Mouse (Mus musculus) intestine, postnatal 0 days (tissue): ENCODE data around the gene Ar. TPM values are rescaled to one million over a fixed set of nuclear protein-coding genes. Genes with fewer than 3 reads are reported as not detected.

ENCODE experiments used
- ATAC-seq: fragments of 200-750 bp; cut with Nextera tagmentation; 2 replicates; pipeline ENCODE4 v1.8.0; 2017; ENCODE audit warnings: mild to moderate bottlenecking, moderate TSS enrichment, moderate library complexity
- H3K27ac ChIP-seq: fragments of 300-500 bp; sonication (generic); 2 replicates; pipeline ENCODE4 v1.5.1; 2014; ENCODE audit warnings: mild to moderate bottlenecking, low read depth, low read length, moderate library complexity
- H3K27me3 ChIP-seq: fragments of 300-500 bp; sonication (generic); replicated peaks from 2 replicates; pipeline ENCODE4 v1.6.1; 2014; ENCODE audit warnings: low read length, mixed read lengths; ENCODE audit not compliant: control insufficient read depth, insufficient read depth
- H3K36me3 ChIP-seq: fragments of 300-500 bp; sonication (generic); 2 replicates; pipeline ENCODE4 v1.6.1; 2014; ENCODE audit warnings: mild to moderate bottlenecking, moderate library complexity; ENCODE audit not compliant: control insufficient read depth, insufficient read depth
- H3K4me1 ChIP-seq: fragments of 300-500 bp; sonication (generic); replicated peaks from 2 replicates; pipeline ENCODE4 v1.6.1; 2014; ENCODE audit warnings: antibody characterized with exemption, low read length, mixed read lengths; ENCODE audit not compliant: control insufficient read depth, insufficient read depth
- H3K4me2 ChIP-seq: fragments of 300-500 bp; sonication (generic); replicated peaks from 2 replicates; pipeline ENCODE4 v1.6.1; 2014; ENCODE audit warnings: low read depth, mild to moderate bottlenecking, moderate library complexity
- H3K4me3 ChIP-seq: fragments of 300-500 bp; sonication (generic); 2 replicates; pipeline ENCODE4 v1.5.1; 2014; ENCODE audit warnings: low read depth, low read length
- H3K9ac ChIP-seq: fragments of 300-500 bp; sonication (generic); 2 replicates; pipeline ENCODE4 v1.6.1; 2014; ENCODE audit warnings: mild to moderate bottlenecking, low read depth, low read length
- H3K9me3 ChIP-seq: fragments of 300-500 bp; sonication (generic); 2 replicates; pipeline ENCODE4 v1.6.1; 2016; ENCODE audit warnings: mixed run types; ENCODE audit not compliant: control insufficient read depth
- CTCF ChIP-seq: sonication (generic); IDR thresholded peaks from 2 replicates; pipeline ENCODE4 v1.5.1; 2016; ENCODE audit warnings: low read depth, mild to moderate bottlenecking, control low read depth, antibody characterized with exemption, moderate library complexity
- WGBS: fragments of 180-500 bp; shearing (Covaris S2); extraction: QIAGEN DNeasy Blood & Tissue Kit; methylation state at CpG from one replicate; pipeline ENCODE4 v1.1.7; 2014; 5-methylcytosine and 5-hydroxymethylcytosine counted together
- polyA plus RNA-seq: library from polyadenylated mRNA; unstranded; fragments of >200 nt; fragmentation: Nextera tagmentation; extraction: Ambion mirVana; gene quantifications from 2 replicates; pipeline ENCODE4 v1.2.1, GENCODE M21; 2015

Gene Ar
- polyA plus RNA-seq, 1 experiment from 2014 or later = 0.10 TPM

DNA sequence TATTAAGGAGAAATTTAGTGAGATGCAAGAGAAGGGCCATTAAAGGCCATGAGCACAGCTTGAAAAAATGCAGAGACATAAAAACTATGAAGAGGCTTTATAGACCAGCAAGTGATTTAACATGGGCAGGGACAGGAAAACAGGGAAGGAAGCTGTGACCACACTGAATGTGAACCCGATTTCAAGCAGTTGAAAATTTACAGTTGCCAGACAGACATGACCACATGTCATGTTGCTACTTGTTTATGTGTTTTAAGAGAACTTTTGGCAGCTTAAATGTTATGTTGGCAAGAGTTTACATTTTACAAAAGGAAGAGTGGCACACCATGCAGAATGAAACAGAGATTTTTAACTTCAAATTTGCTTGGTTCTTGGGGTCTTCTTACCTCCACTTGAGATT lies 143.2 kb downstream of the Ar start:
- no peaks in the 10 kb centered on the region for H3K27me3 ChIP-seq
- no peak for TF ChIP-seq CTCF
- no peak for ATAC-seq

DNA sequence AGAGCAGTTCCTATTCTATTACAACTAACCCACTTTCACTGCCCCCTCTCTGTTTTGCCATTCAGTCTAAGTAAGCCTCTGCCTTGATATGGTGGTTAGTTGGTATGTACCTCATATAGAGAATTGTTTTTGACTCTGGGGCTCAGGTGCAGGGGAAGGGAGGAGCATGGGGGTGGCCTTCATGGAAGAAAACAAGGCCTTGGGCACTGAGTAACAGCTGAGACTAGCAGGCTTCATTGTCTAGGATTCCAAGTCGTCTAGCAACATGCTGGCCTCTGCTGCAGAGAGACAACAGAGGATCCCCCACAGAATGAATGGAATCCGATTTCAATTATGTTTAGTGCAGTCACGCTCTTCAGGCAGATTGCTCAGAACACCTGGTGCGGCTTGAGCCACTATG lies 152.1 kb downstream of the Ar start:
- no peak overlapping the region for H3K27ac ChIP-seq
- H3K4me1 ChIP-seq = no peaks in the 10 kb centered on the region
- no peak overlapping the region for H3K4me3 ChIP-seq
- H3K27me3 ChIP-seq = no peaks in the 10 kb centered on the region
- no peaks in the 10 kb centered on the region for H3K9me3 ChIP-seq
- no peak overlapping the region for H3K4me2 ChIP-seq
- no peak overlapping the region for H3K9ac ChIP-seq
- no peak for TF ChIP-seq CTCF
- WGBS = 68% methylated on average over 4 of the region's 4 CpGs
- no peak for ATAC-seq
- no peaks in the 10 kb centered on the region for H3K36me3 ChIP-seq

More for the DNA sequence above, 143.2 kb downstream of the Ar start:
- H3K4me1 ChIP-seq = no peaks in the 10 kb centered on the region
- H3K9ac ChIP-seq = no peak overlapping the region
- H3K4me2 ChIP-seq = no peak overlapping the region
- WGBS = 50% methylated on average over 1 of the region's 1 CpGs
- H3K27ac ChIP-seq = no peak overlapping the region
- H3K4me3 ChIP-seq = no peak overlapping the region
- no peaks in the 10 kb centered on the region for H3K9me3 ChIP-seq
- no peaks in the 10 kb centered on the region for H3K36me3 ChIP-seq

DNA sequence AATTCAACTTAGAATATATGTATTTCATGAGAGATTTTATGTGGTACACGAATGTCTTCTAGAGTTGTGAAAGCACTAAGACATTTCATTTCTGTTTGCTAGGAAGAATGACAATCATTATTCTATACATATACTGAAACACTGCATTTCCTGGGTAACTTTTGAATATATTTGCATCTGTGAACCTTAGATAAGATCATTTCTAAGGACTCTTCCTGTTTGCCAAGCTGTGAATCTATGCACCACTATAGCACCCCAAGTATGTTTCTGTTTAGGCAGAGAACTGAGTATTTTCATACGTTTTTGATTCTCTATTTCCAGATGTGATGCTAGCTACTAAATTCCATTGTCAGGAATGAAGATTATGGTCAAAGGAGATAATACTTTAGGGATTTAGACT lies 153.4 kb downstream of the Ar start:
- ATAC-seq = no peak
- Histone ChIP-seq H3K4me3 (no peak overlapping the region), H3K9ac (no peak overlapping the region), H3K27ac (no peak overlapping the region), H3K36me3 (no peaks in the 10 kb centered on the region), H3K27me3 (no peaks in the 10 kb centered on the region), H3K4me2 (no peak overlapping the region), H3K9me3 (no peaks in the 10 kb centered on the region), H3K4me1 (no peaks in the 10 kb centered on the region)
- WGBS = 56% methylated on average over 2 of the region's 2 CpGs
- no peak for TF ChIP-seq CTCF

DNA sequence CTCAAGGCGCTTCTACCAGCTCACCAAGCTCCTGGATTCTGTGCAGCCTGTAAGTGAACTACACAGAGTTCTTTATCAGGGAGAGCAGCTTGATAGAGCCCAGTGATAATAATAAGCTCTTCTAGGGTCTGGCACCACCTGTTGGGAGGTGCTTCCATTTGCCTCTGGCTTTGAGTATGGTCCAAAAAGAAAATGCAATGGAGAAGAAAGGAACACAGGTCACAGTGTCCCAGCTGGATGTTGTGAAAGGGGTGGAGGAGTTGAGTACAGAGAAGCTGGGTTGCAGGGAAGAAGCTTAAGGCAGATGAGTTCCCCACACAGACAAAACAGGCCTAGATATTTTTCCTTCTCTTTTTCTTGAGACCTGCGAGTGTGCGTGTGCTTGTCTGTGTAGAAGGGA lies 167.4 kb downstream of the Ar start:
- ATAC-seq = no peak
- H3K9me3 ChIP-seq = no peaks in the 10 kb centered on the region
- no peaks in the 10 kb centered on the region for H3K36me3 ChIP-seq
- no peak overlapping the region for H3K9ac ChIP-seq
- no peak overlapping the region for H3K27ac ChIP-seq
- no peak for TF ChIP-seq CTCF
- no peaks in the 10 kb centered on the region for H3K4me1 ChIP-seq
- no peaks in the 10 kb centered on the region for H3K27me3 ChIP-seq
- no peak overlapping the region for H3K4me2 ChIP-seq
- no peak overlapping the region for H3K4me3 ChIP-seq
- 94% methylated on average over 3 of the region's 3 CpGs for WGBS

DNA sequence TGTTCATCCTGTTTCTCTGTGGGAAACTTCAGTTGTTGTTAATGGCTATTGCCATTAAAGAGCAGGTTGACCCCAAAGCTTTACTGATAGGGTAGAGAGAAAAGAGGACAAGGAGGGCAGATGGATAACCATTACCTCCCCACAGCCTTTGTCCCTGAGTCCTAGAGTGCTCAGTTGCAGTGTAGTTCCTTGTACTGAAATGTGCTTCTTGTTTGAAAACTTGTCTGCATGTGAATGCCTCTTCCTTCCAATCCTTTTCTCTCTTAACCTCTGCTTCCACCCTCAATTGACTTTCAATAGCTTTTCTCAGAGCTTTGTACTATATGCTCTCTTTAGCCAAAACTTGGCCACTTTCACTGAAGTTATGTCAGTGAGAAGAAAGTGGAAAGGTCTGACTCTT lies 168.9 kb downstream of the Ar start:
- no peak for ATAC-seq
- no peak overlapping the region for H3K4me2 ChIP-seq
- no peak overlapping the region for H3K27ac ChIP-seq
- no peak overlapping the region for H3K4me3 ChIP-seq
- H3K27me3 ChIP-seq = no peaks in the 10 kb centered on the region
- H3K9me3 ChIP-seq = no peaks in the 10 kb centered on the region
- TF ChIP-seq CTCF = no peak
- no peaks in the 10 kb centered on the region for H3K4me1 ChIP-seq
- H3K36me3 ChIP-seq = no peaks in the 10 kb centered on the region
- no peak overlapping the region for H3K9ac ChIP-seq

DNA sequence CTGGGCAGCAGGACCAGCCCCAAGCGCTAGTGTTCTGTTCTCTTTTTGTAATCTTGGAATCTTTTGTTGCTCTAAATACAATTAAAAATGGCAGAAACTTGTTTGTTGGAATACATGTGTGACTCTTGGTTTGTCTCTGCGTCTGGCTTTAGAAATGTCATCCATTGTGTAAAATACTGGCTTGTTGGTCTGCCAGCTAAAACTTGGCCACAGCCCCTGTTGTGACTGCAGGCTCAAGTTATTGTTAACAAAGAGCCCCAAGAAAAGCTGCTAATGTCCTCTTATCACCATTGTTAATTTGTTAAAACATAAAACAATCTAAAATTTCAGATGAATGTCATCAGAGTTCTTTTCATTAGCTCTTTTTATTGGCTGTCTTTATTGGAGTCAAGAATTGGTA lies 174.5 kb downstream of the Ar start:
- H3K4me2 ChIP-seq = no peak overlapping the region
- H3K36me3 ChIP-seq = no peaks in the 10 kb centered on the region
- no peak overlapping the region for H3K9ac ChIP-seq
- no peak for TF ChIP-seq CTCF
- H3K27ac ChIP-seq = no peak overlapping the region
- no peaks in the 10 kb centered on the region for H3K27me3 ChIP-seq
- H3K4me1 ChIP-seq = no peaks in the 10 kb centered on the region
- no peaks in the 10 kb centered on the region for H3K9me3 ChIP-seq
- no peak for ATAC-seq
- H3K4me3 ChIP-seq = no peak overlapping the region
- WGBS = 83% methylated on average over 2 of the region's 2 CpGs

DNA sequence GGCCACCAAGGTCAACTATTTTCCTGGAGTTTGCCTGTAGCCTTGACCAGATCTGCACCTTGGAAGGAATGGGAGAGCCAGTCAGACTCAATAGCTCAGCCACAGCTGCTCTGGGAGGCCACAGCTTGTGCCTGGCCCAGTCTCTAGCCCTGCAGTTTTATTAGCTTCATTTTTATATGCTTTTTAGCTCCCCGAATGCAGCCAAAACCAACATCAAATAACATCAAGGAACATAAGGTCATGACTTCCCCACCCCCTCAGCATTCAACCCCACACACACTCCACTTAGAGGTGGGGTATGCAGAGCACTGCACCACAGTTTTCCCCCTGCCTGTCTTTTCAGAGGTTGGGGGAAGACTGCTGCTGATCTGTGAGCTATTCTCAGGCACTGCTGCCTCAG lies 198.9 kb downstream of the Ar start:
- Histone ChIP-seq H3K27ac (no peak overlapping the region), H3K36me3 (no peaks in the 10 kb centered on the region), H3K4me1 (no peaks in the 10 kb centered on the region), H3K4me2 (no peak overlapping the region), H3K4me3 (no peak overlapping the region), H3K9ac (no peak overlapping the region), H3K9me3 (no peaks in the 10 kb centered on the region), H3K27me3 (no peaks in the 10 kb centered on the region)
- WGBS = 80% methylated on average over 1 of the region's 1 CpGs
- ATAC-seq = no peak
- no peak for TF ChIP-seq CTCF
